Mouse (Mus musculus) small intestine, adult 2 months (tissue): Measurements from ENCODE around the gene Ttc7b.

ENCODE experiments used
- CTCF ChIP-seq: fragments of 200-500 bp; IDR thresholded peaks from 2 replicates; pipeline ENCODE4 v1.5.1; 2012; ENCODE audit warnings: low read depth, mild to moderate bottlenecking, control low read depth, inconsistent platforms, low read length, moderate library complexity, mixed read lengths; ENCODE audit not compliant: insufficient replicate concordance, insufficient read length; ENCODE audit errors: extremely low read depth
- POLR2A ChIP-seq: fragments of 200-500 bp; IDR thresholded peaks from 2 replicates; pipeline ENCODE4 v1.6.1; 2012; ENCODE audit warnings: low read depth, mild to moderate bottlenecking, control low read depth, inconsistent platforms, low read length, moderate library complexity

- no peak for TF ChIP-seq CTCF
- no peak for TF ChIP-seq POLR2A
These were observed 233.1 kb downstream of the Ttc7b start for GRCm38 (mm10) chr12:100287565-100287964.
